Mouse (Mus musculus) brain, adult 2 months (tissue): Measurements from ENCODE around the gene Pxn.

ENCODE experiments used
- DNase-seq: peaks from one replicate; pipeline ENCODE4 v3.0.0; 2011; ENCODE audit warnings: low read depth, low spot score

Pxn gene

GRCm38 (mm10) chr5:115579363-115579762, 72.9 kb downstream of the Pxn start:
- DNase-seq = peak; percentile 39

DNA sequence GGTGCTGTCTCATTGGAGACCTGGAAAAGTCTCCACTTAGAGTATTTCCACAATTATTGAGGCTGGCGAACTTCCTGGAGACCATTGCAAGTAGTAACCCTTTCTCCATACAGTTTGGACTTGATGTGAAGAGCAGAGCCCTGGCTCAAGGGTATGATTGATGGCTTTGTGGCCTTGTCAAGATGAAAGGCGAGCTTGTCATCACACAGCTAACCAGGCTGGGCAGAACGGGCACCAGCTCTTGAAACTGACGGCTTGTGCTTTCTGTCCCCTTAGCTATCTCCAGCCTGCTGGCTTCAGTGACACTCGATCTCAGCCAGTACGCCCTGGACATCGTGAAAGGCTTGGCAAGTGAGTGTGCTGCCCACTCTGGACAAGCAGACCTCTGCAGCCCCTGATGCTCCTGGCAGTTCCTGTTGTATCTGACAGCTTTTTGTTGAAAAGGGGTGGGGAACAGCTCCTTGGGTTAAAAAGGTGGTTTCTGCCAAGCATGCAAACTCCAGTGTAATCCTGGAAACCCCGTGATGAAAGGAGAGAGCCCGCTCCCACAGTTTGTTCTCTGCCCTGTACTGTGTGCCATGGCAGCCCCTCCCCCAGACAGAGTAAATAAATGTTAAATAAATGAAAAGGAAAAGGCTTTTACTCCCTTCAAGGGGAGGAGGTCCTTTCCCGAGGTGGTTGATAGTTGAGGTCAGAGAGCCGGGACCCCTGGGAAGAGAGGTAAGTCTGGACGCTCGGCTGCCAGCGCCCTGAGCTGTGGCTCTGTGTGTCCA, 73.9 kb downstream of the Pxn start:
- no peak for DNase-seq

DNA sequence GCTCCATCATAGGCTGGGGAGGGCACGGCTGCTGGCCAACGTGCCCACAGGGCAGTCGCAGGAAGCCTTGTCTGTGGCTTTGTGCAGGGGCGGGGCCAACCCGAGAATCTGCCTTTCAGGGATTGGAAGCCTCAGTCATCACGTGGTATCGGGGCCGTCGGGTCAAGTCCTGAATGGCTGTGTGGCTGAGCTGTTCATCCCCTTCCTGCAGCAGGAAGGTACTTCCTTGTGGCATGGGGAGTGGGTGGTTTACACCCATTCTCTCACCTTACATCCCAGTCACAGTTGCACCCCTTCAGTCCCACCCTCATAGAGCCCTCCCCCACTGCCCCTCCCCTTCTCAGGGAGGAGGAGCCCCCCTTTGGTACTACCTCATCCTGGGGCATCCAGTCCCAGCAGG, 75.2 kb downstream of the Pxn start:
- DNase-seq = no peak

DNA sequence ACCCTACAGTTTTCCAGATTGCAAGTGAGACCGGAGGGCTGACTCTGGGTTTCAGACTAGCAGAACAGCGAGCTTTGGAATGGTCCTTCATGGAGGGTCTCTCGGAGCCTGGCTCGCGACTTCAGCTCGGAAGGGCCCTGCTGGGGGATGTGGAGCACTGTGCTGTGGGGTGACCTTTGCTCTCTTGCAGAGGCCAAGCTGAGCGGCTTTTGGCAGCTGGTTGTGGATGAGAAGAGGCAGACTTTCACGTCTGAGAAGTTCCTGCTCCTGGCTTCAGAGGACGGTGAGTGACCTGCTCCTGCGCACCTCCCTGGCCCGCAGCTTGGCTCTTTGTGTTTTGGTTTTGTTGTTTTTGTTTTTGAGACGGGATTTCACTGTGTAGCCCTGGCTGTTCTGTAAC, 79.1 kb downstream of the Pxn start:
- no peak for DNase-seq

- DNase-seq = peak; percentile 86
Observed at GRCm38 (mm10) chr5:115586166-115586565, 79.7 kb downstream of the Pxn start.

DNA sequence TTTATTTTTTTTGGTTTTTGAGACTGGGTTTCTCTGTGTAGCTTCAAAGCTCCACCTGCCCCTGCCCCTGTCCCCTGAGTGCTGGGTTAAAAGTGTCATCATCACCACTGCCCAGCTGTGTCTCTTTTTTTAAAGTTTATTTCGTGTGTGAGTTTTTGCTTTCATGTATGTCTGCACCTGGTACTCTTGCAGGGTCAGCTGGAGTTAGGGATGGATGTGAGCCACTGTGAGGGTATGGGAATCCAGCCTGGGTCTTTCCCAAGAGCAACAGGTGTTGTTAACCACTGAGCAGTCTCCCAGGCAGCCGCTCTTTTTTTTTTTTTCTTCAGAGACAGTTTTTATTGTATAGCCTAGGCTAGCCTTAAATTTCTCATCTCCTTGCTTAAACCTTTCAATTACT, 80.3 kb downstream of the Pxn start:
- DNase-seq = no peak

DNA sequence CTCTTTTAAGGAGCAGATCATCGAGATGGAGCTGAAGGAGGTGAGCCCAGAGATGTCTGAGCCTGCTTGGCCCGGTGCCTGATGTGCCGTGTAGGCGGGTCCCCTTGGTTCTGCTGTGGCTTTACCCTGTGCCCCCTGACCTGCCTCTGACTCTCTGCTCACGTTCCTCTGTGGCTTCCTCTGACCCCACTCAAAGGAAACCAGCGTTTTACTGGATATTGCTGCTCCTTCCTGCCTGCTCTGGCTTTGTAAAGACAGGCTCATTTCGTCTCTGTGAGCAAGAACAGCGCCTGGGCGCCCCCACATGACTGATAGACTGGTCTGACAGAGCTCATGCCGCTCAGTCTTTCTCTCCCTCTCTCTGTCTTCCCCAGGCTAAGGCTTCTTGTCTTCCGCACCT, 84.6 kb downstream of the Pxn start:
- no peak for DNase-seq

DNA sequence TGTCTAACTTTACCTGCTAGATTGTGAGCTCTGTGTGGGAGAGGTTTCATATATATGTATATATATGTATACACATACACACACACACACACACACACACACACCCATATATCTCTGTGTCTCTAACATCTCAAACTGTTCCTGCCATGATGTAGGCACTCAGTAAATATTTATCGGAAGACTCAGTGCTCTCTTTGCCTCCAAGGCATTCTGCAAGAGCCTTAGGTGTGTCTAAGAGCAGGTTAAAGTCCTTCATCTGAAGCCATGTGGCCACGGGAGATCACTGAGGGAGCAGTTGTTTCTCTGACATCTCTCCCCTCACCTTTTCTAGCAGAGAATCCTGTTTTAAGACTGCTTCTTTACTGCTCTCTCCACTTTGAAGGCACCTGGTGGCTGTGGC, 85.0 kb downstream of the Pxn start:
- DNase-seq = no peak

- no peak for DNase-seq
Observed at GRCm38 (mm10) chr5:115603561-115603960, 97.1 kb downstream of the Pxn start.
